Mouse (Mus musculus): ENCODE measurements around the gene Olfr12.
A peak's percentile ranks its signal among the peaks of the same experiment; 100 is the strongest.

Olfr12 gene

GRCm38 (mm10) chr1:92641514-92642272 is 24.1 kb downstream of the Olfr12 start, which contains the start of gene Cops9:
Cops9 (minus strand) TSS chr1:92641985.
- DNase-seq = peak; percentile 90

DNA sequence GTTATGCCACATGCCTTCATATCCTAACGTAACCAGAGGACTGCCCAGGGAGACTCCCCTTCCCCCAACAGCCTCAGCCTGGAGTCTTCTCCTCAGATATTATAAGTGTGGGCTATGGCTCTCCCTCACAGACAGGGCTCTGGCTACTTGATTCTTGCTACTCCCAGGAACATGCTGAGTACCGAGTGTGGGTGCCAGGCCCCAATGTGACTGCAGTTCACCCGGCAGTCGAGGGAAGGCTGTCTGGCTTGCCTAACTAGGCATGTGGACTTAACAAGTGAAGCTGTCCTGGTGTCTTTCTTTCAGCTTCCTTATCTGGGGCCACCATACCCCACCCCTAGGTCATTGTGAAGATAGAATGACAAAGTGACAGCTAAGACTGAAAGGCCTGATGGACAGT is 26.1 kb downstream of the Olfr12 start:
- DNase-seq = no peak

DNA sequence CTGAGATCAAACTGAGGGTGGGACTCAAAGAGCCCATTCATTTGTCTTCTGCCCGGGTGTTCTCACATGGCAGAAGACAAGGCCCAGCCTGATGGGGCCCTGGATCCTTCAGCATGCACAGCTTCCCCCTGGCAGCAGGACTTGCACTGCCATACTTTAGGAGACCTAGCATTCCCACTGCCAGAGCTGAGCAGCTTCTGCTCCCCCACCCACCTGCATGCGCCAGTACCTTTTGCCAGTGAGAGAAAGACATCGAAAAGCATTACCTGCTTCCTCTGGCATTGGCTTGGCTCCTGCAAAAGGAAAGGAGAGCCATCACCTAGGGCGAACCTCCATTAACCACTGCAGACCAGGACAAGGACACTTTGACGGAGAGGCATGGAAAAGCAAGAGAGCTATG is 27.3 kb downstream of the Olfr12 start:
- DNase-seq = no peak

- no peak for DNase-seq
Observed at GRCm38 (mm10) chr1:92646111-92646510, 28.5 kb downstream of the Olfr12 start.

DNA sequence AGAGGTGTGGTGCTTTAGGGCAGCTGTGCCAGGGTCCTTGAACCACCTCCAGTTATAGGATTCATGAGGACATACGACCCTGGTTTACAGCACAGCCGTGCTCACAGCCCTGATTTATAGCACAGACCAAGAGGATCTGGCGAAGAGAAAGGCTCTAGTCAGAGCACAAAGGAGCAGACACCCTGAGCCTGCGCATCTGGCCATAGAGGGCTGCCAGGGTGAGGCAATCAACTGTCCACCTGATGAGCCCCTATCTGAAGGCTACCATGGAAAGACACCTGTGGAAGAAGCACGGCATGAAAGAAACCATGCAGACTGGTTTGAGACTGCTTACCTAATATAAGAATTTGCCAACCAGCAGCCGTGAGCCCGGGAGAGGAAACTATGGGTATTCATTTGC is 29.0 kb downstream of the Olfr12 start:
- DNase-seq = no peak

DNA sequence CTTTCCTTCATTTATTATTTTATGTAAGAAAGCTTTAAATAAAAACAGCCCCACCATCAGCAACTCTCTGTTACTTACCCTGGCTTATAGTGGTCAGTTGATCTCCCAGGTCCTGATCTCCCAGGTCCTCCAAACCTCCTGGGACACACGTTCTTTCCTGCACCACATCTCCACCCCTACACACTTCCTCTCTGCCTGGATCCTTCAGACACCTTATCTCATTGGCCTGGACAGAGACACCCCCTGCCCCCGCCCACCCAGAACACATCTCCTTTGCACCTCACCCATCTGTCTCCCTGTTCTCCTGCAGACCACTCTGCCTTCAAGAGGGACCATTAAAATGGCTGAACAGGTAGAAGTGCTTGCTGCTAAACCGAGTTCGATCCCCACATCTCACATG is 29.4 kb downstream of the Olfr12 start:
- no peak for DNase-seq

DNA sequence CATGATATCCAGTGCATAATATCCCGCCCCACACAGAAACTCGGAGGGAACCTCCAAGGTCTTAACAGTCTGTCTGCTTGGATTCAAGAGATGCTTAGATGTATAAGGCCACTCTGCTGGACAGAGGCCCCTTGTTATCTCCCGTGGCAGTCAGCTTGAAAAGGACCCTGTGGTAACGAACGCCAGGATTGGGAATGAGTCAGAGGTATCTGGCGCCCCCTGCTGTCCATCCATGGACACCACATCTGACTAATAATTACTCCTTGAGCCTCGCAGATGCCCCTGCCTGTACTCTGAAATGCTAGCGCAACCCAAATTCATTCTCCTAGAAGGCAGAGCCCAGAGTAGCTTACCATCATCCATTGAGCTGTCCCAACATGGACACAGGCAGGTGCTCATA is 30.2 kb downstream of the Olfr12 start:
- DNase-seq = peak; percentile 51

- no peak for DNase-seq
Observed at GRCm38 (mm10) chr1:92648197-92648596, 30.6 kb downstream of the Olfr12 start.

- DNase-seq = peak; percentile 72
Observed at GRCm38 (mm10) chr1:92648673-92649072, 31.1 kb downstream of the Olfr12 start, which contains the start of gene Otos. Otos (minus strand) TSS chr1:92648841.

DNA sequence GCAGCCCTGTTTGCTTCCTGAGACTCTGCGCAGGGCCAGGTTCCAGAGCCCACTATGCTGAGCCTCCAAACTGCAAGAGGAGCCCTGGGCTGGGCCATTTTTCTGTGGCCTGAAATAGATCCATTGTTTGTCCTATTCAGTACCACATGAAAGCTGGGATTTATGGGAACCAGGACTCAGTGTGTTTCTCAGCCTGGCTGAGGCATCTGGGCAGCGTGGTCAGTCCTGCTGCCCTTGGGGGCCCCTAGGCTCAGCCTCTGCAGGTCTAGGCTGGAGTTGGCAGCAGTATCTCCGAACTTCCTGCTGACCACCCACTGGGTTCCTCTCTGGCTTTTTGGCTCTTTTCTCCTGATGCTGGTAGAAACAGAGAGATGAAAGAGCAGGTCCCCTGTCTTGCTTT is 33.9 kb downstream of the Olfr12 start:
- DNase-seq = no peak

DNA sequence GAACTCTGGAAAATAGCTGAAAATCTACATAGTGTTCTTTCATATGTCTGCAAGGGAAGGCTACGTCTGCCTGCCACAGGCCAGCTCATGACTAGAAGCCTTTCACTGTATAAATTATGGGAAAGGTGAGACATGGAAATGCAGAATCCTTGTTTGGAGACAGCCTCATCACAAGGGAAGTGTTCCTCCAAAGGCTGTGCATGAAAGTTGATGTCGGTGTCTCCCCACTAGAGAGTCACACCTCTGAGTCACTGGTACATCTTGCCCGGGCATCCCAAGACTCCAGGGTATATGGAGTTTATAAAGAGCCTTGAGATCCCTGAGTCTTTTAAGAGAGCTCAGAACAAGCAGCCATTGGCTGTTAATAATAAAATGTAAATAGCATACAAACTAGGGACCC is 35.6 kb downstream of the Olfr12 start:
- DNase-seq = no peak

DNA sequence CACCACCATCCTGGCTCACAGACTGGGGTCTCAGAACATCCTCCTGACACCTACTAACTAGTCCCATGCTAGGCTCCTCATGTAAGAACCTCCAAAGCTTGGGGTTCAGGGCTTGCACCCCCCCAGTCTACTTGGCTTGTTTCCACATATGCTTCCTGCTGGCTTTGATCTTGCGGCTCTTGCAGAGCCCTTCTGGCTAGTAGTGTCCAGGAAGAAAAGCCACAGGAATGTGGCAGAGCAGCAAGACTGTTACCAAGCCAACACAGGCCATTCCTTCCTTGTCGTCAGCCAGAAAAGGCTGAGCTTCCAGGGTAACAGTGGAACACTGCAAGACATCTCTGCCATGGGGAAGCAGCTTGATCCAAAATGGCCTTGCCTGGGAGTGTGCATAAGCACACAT is 37.1 kb downstream of the Olfr12 start:
- no peak for DNase-seq

- DNase-seq = no peak
Observed at GRCm38 (mm10) chr1:92657025-92657820, 39.6 kb downstream of the Olfr12 start.

DNA sequence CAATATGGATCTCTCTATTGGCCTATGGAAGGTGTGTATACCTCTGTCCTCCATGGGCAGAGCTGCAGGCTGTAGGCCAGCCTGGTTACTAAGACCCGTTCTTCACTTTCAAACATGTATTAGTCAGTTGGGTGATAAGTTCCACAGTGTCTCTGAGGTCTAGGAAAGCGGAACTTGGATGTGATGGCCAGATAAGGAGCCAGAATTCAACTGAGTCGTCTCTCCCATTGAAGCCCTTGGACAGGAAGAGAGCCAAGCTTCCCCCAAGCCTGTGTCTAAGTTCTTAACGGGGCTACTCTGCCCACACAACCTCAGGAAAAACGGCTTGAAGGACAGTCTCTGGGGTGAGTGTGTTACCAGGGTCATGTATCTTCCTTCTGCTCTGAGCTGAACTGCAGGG is 41.8 kb downstream of the Olfr12 start:
- DNase-seq = no peak

DNA sequence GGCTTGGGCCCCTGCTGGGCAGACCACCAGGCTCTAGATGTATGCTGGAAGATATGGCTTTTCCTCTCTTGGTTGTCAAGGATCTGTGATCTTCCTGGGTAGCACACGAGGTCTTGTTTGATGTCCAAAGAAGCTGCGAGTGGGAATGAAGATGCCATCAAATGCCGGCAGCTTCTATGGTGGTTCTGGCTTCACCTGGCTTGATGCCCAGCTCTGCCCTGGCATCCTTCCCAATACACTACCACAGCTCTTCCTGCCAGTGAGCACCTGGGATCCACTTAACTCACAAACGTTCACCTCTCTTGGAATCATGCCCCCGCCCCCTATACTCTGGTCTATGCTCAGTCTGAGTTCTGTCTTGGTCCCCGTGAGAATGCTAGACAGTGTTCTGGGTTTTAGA is 49.5 kb downstream of the Olfr12 start:
- no peak for DNase-seq

DNA sequence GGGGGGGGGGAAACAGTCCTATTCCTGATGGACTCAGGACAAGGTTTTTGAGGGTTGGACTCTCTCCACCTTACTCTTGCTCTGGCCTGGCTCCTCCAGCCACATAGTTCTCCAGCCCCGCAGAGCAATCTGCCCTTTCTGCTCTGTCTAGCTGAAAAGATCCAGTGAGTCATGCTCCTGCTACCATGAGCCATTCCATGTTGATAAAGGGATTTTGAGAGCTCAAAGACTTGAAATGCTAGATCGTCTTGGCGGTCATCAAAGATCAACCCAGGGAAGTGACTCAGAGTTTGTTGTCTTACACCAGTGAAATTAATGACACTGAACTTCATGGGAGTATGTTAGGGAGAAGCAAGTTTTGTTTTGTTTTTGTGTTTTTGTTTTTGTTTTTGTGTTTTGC is 51.8 kb downstream of the Olfr12 start:
- no peak for DNase-seq

DNA sequence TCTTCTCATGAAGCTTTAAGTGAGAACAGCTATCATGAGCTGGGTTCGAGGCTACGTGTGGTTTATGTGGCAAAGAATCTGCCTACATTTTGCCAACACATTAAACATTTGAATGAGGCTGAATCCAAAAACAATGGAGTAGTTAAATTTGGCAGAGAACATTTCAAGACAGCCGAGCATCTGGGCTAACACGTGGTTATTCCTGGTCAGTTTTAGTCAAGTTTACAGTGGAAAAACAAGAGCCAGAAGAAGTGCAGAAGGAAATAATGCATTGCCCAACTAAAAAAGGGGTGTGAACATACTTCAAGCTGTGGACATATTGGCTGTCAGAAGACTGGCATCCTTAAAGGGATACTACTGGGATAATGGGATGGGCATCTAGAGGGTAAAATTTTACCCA is 53.7 kb downstream of the Olfr12 start:
- DNase-seq = no peak
